Mouse (Mus musculus): Measurements from ENCODE around the gene Fam13a. TPM values are rescaled to one million over a fixed set of nuclear protein-coding genes. Genes with fewer than 3 reads are reported as not detected.

The Fam13a gene
- total RNA-seq, 2 experiments from 2014 or later = 6.2 to 16.7 TPM

DNA sequence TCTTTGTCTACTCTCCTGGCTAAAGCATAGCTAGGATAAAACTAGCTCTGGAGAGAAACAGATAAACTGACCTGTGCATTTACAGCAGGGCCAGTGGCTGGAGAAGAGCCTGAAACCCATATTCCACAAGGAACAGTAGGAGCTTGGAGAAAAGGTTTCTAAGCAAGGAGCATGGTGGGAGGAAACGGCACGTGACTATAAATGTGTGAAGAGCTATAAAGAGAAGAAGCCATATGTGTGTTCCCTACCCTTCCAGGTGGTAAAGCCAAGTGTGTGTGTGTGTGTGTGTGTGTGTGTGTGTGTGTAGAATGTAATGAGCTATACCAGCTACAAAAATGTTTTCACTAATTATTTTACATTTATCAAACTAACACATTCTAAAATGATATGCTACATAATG is 82.1 kb downstream of the Fam13a start:
- no peak for DNase-seq
- intact Hi-C loops (cut with DNase I) = no loop called here

- no peak for DNase-seq
- intact Hi-C loops (cut with DNase I) = no loop called here
These were observed 86.6 kb downstream of the Fam13a start for GRCm38 (mm10) chr6:58937726-58938125.

GRCm38 (mm10) chr6:58934144-58934543 is 90.2 kb downstream of the Fam13a start:
- intact Hi-C loops (cut with DNase I) = no loop called here

GRCm38 (mm10) chr6:58933189-58933913 is 91.0 kb downstream of the Fam13a start:
- intact Hi-C loops (cut with DNase I) = no loop called here
- DNase-seq = no peak

More at GRCm38 (mm10) chr6:58934144-58934543, 90.2 kb downstream of the Fam13a start:
- DNase-seq = no peak

DNA sequence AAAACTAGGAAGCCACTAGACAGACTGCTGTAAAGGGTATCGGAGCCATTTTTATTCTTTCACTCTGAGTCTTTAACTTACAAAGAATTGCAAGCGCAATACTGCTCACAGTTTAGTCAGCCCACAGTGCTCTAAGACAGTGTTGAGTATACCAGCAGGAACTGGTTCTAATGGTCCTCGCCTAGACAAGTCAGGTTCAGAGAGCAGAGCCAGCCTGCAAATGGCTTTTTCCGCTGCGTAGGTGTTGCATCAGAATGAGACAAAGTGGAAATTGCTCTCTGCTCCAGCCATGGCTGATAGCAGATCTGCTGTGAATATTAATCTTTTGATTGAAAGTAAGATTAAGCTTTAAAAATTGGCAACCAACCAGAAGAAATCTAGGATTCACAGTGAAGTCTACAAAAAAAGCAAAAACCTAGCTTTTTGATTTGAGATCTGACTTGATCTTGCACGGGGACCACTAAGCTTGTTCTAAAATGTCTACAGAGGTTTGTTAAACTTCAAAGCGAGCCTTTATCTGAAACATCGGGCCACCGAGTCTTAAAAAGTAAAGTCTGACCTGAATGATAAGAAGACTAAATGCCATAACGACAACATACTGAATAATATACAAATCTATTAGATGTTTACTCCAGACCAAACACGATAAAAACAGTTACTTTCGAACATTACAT is 91.7 kb downstream of the Fam13a start:
- no peak for DNase-seq
- intact Hi-C loops (cut with DNase I) = no loop called here

DNA sequence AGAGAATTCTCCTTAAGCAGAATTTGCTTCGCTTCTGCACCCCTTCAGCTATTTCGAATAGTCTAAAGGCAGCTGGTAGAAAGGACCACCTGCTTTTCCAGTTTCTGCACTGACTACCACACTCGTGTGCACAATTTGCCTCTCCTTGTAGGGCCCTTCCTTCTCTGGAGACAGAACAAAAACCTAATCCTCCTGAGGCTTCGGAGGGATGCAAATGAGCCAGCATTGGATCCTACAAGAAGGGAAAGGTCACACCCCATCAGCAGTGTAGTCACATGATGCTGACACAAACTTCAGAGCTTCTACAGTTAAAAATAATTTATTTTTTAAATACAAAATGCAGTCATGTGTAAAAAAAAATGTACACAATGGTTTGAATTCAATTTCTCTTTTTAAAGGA is 93.2 kb downstream of the Fam13a start:
- intact Hi-C loops (cut with DNase I) = no loop called here
- DNase-seq = no peak

DNA sequence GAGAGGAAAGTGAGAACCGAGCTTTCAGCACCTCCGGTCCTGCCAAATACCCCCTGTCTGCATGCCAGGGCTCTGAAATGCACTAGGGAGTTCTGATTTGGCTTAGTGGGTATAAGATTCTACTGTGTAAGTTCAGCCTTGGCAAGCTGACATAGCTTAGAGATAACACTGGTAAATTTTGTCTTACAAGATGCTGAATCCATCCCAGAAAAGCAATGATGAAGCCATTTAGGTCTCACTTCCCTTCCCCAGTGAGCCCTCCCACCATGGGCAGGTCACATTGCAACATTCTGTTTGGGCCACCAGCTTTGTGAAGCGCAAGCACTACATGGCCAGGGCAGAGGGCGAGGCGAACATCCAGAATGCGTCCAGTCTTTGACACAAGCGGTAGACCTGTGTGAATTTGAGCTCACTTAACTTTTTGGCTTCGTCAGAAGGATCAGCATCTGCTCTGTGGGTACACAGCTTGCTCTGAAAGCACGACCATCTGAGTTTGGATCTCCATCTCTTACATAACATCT is 94.4 kb downstream of the Fam13a start:
- intact Hi-C loops (cut with DNase I) = loop anchor here (5.0 kb wide), 1 partner anchor 247 kb away; no protein-coding TSS in a partner anchor
- DNase-seq = peak; percentile 42

GRCm38 (mm10) chr6:58927881-58928280 is 96.5 kb downstream of the Fam13a start:
- intact Hi-C loops (cut with DNase I) = loop anchor here (5.0 kb wide), 1 partner anchor 249 kb away; no protein-coding TSS in a partner anchor

DNA sequence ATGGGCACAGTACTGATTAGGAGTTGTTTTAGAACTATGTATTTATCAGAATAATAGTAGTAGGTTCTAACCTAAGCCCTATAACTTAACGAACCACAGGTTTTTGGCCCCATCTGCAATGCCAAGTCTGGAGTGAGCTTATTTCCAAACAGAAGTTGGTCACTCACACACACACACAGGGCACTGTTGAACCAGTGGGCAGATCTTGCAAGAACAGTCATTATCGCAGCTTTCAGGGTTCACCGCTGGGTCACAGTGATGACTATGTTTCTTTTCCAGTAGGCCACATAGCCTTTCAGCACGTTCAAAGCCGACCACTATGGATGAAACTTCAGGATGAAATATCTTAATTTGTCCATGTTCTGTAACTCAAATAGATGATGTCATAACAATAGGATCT is 101.8 kb downstream of the Fam13a start:
- DNase-seq = no peak
- intact Hi-C loops (cut with DNase I) = no loop called here

More at GRCm38 (mm10) chr6:58927881-58928280, 96.5 kb downstream of the Fam13a start:
- peak; percentile 31 to 49 for DNase-seq

- intact Hi-C loops (cut with DNase I) = no loop called here
- DNase-seq = no peak
These were observed 102.7 kb downstream of the Fam13a start for GRCm38 (mm10) chr6:58921623-58922022.

GRCm38 (mm10) chr6:58920735-58921134 is 103.6 kb downstream of the Fam13a start:
- intact Hi-C loops (cut with DNase I) = no loop called here
- no peak for DNase-seq

DNA sequence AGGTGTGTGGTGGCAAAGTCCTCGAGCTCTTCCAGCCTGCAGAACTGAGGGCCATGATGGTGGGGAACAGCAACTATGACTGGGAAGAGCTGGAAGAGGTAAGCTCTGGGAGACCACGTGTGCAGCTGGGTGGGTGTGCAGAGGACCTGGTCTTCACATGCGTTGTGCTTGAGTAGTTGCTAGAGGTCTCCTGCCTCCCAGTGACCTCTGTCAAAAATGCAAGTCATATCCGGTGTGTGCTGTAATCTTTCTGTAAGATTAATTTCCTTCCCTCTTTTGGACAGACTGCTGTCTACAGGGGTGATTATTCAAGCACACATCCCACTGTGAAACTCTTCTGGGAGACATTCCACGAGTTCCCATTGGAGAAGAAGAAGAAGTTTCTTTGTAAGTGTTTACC is 107.9 kb downstream of the Fam13a start:
- no peak for DNase-seq
- intact Hi-C loops (cut with DNase I) = no loop called here

- DNase-seq = no peak
- intact Hi-C loops (cut with DNase I) = no loop called here
These were observed 110.4 kb downstream of the Fam13a start for GRCm38 (mm10) chr6:58913971-58914370.

GRCm38 (mm10) chr6:58913551-58913950 is 110.8 kb downstream of the Fam13a start:
- intact Hi-C loops (cut with DNase I) = no loop called here
- no peak for DNase-seq

- DNase-seq = no peak
- intact Hi-C loops (cut with DNase I) = no loop called here
These were observed 111.5 kb downstream of the Fam13a start for GRCm38 (mm10) chr6:58912842-58913241.

- no peak for DNase-seq
- intact Hi-C loops (cut with DNase I) = no loop called here
These were observed 116.6 kb downstream of the Fam13a start for GRCm38 (mm10) chr6:58907791-58908190.

GRCm38 (mm10) chr6:58907336-58907735 is 117.0 kb downstream of the Fam13a start:
- no peak for DNase-seq
- intact Hi-C loops (cut with DNase I) = no loop called here

- intact Hi-C loops (cut with DNase I) = no loop called here
These were observed 117.5 kb downstream of the Fam13a start, which contains the start of gene Nap1l5 for GRCm38 (mm10) chr6:58906852-58907261. Gene Nap1l5, minus strand, starts transcription at chr6:58907076.

GRCm38 (mm10) chr6:58904551-58904950 is 119.8 kb downstream of the Fam13a start:
- DNase-seq = no peak
- intact Hi-C loops (cut with DNase I) = no loop called here

More at GRCm38 (mm10) chr6:58906852-58907261, 117.5 kb downstream of the Fam13a start, which contains the start of gene Nap1l5:
- no peak for DNase-seq

- no peak for DNase-seq
- intact Hi-C loops (cut with DNase I) = no loop called here
These were observed 121.2 kb downstream of the Fam13a start for GRCm38 (mm10) chr6:58903171-58903570.

- DNase-seq = no peak
- intact Hi-C loops (cut with DNase I) = no loop called here
These were observed 123.8 kb downstream of the Fam13a start for GRCm38 (mm10) chr6:58900536-58900935.

Data from gastrocnemius, postnatal 36 days (tissue).